Mouse (Mus musculus): Measurements from ENCODE around the gene Tlr4.
A peak's percentile ranks its signal among the peaks of the same experiment; 100 is the strongest.

Gene Tlr4

DNA sequence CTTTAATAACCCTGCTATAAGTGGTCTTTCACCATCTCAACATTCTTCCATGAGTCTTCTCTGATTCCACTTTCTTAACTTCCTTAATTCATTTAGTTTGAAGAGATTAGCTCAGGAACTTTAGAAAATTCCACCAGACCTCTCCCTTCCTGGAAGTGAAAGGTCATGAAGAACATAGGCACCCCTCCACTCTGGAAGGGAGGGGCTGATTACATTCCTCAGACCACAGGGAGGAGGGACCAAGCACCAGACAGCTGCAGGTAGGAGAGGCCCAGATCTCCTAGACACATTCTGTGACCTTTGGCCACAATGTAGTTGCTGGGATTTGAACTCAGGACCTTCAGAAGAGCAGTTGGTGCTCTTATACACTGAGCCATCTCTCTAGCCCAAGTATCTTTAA, 72.7 kb downstream of the Tlr4 start:
- DNase-seq (ENCODE audit: low spot score in 2 of 2), result no peak

DNA sequence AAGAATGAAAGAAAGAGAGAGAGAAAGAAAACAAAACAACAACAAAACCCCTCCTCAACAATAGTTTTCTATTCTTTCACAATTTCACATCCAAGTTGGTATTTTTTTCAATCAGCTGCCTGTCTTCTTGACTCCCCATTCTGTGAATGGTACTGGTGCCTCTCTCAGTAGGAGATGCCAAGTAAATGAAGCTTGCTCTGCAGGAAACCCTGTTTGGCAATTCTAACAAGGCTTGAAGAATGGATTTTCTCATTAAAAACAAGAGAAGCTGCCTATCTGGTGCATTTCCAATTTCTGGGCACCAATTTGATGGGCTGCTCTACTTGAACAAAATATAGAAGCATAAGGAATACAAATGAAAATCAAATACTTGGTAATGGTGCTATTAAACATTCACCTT, 74.1 kb downstream of the Tlr4 start:
- no peak for DNase-seq (ENCODE audit: low spot score in 2 of 2)

DNA sequence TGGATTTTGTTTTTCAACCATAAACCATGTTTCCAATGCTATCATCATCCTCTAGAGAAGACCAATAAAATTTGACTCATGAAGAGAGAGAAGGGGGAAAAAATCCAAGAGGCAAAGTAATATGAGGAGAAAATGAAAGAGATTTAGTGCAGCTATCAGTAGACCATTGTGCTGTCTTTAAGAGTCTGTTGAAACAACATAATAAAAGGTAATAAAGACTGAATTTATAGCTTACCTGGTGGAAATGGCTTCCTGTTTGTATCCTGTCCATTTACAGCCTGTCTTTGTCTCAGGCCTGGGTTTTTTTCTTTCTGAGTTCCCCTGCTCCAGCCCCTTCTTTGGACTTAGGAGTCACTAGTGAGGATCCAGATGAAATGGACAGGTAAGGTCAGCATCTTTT, 81.0 kb downstream of the Tlr4 start:
- DNase-seq (ENCODE audit: low spot score in 2 of 2), result no peak

DNA sequence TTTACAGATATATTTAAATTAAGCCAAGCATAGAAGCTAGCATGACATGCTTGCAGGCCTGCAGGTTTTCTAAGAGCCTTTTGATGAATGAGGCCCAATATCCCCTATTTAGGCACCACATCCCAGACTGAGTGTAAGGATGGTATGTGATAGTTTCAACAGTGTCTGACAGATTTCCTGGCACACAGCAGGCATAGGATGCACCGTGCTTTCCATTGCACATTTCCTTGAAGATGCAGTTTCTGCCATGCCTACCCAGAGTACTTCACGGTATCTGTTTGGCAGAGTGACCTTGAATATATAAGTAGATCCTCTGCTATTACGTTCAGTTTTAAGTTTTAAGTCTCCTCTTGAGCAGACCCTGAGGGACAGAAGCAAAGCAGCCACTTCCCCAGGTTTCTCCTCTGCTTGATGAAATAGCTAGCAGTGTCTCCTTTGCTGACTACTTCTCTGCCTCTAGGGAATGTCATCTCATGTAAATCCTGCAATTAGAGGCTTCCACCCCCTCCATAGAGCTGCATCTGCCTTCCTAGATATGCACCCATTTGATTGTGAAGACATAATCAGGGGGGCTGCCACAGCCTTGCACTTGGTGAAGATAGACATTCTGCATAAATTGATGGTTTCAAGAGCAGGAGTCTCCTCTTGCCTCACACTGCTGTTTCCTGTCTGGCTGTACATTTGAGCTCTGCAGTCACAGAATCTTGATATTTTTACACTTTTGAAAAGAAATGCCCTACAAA, 92.4 kb downstream of the Tlr4 start:
- no peak for DNase-seq (ENCODE audit: low spot score in 2 of 2)

DNA sequence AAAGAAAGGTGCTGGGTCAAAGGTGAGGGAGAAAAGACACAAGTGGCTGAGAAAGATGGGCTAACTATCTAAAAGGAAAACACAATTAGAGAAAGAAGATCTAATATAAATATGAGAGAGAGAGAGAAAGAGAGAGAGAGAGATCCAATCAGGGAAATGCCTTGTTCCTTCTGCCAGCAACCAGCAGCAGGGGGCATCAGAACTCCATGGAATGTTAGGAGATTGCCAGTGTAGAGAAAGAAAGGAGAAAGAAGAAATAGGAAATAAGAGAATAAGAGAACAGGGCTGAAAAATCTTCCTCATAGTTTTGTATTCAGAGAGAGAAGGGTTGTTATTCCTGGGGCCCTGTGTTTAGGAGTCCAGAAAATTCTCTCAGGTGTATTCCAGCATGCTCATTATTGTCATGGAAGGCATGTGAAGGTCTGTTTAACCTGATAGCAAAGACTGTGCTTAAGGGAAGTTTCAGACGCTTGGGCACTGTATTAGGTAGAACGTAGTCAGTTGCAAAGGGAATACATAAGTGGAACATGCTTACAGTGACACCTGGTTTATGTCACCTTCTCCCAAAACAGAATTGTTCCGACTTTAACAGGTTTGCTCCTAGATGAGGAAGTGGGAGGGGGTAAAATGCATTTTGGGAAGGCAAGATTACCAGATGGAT, 96.4 kb downstream of the Tlr4 start:
- DNase-seq (ENCODE audit: low spot score in 2 of 2), result peak; percentile 32 to 34

DNA sequence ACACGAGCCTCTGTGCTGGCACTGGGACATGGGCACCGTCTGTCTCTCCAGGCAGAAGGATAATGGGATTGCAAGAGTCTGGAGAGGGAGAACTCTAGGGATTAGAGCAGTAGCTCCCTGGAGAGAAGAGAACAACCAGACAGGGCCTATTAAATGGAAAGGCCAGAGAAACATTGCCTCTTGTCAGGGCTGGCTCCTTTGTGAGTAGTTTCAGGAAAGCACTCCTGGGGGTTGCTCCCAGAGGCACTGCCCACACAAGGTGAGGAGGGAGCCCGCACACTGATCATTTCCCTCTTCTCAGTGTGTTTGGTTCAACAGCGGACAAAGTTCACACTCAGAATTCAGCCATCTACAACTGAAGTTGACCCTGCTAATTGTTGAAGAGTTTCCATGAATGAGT, 98.7 kb downstream of the Tlr4 start:
- no peak for DNase-seq (ENCODE audit: low spot score in 2 of 2)

DNA sequence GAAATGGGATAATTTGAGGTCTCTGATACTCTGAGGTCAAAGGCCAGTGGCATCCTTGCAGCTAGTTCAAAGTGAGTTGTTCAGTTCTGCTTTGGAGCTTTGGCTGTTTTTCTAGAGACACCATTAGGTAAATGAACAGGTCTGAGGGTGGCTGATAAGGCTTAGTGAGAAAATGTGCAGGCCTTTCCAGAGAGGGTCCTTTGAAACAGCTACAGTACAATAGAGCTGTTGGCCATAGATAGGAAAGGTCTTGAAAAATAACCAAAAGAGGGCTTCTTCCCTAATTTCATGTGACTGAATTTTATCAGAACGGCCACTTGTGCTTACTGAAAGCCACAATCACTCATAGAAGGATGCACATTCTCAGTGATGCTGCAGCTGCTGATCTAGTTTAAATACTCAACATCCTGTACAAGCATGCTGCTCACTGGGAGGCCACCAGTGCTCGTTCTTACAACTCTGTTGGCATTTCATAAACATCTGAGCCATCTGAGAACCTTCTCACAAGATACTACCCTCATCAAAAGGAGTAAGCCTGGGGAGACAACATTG, 100.2 kb downstream of the Tlr4 start:
- no peak for DNase-seq (ENCODE audit: low spot score in 2 of 2)

DNA sequence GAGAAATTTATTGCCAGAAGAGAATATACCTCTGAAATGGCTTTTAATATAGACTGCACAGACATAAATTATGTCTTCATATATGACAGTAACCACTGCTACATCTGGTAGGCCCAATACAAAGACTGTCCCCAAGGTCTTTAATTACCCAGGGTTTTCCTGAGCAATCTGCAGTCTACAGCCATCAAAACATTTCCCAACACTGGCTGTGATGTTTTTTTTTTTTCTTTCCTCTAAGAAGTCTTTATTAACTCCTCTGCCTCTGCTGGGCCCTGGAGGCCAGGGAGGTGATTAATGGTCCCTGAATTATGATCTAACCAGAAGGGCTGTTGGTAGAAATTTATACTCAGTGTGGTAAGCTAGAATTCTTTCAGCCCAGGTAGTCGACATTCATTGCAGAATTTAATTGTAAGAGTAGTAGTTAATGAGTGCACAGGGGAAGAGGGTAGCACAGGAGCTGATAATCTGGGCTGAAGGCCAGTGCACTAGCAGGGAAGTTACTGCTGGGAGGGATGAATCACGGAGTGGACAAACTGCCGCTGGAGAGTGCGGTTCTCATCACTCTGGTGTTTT, 111.2 kb downstream of the Tlr4 start:
- no peak for DNase-seq (ENCODE audit: low spot score in 2 of 2)

DNA sequence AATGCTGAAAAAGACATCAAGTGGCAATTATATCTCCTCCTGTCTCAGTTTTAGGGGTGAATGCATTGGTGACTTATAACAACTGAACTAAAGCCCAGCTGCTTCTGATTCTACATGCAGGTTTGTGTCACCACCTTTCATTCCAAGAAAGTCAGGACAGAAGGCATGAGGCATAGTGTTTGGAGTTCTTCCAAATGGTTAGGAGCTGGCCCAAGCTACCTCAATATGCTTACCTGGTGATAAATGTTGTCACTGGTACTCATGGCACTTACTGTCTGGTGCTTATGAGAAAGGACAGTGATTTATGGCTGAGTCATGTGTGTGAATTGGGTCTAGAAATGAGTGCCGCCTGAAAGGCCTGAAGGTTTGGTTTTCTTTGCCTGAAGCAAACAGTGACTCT, 114.5 kb downstream of the Tlr4 start:
- no peak for DNase-seq (ENCODE audit: low spot score in 2 of 2)

DNA sequence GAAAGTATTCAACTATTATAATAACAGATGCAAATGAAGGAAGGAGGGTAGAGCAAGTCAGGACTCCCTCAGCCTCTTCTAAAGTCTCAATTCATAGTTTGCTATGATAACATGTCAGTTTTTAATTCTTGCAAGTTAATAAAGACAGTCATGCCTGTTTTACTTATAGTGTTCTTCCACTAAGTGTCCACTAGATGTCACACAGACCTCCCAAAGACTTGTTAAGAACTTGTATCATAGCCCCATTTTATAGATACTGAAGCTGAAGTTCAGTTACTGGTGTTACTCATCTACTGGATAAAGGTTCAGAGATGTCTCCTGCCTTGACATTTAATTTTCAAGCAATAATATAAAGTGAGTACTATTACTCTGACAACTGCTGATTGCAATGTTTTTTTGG, 116.3 kb downstream of the Tlr4 start:
- no peak for DNase-seq (ENCODE audit: low spot score in 2 of 2)

DNA sequence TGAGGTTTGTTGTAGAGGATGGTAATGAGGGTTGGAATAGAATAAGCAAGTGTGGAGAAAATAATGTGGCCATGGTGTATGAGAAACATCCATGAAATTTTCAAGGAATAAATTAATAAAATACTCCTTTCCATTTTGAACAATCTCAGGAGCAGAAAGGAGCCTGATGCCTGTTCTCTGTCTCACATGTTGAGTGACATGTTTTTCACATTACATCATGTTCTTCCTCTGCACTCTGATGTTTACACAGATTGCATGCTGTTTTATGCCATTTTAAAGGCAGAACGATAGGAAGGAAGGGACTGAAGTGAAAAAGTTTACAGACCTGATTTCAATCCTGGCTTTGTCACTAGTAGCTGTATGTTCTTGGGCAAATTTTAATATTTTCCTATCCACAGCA, 120.3 kb downstream of the Tlr4 start:
- DNase-seq (ENCODE audit: low spot score in 2 of 2), result no peak

DNA sequence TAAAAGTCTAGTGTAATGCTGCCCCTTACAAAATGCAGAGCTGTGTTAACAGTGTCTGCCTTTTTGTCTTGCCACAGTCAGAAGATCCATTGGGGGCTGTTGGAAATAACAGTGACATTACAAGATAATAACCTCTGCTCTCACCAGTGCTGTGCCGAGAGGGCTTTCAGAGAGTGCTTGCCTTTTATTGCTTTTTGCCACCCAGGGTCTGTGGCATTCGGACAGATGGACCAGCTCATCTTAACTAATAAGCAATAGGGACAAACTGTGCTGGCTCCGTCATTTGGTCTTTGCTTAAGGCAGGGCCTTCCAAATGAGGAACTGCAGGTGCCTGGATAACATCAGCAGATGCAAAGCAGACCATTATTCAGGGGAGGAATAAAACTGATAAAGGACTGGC, 147.5 kb downstream of the Tlr4 start:
- no peak for DNase-seq (ENCODE audit: low spot score in 2 of 2)
